Mouse (Mus musculus): ENCODE data around the gene Msl3l2. TPM values are rescaled to one million over a fixed set of nuclear protein-coding genes. Genes with fewer than 3 reads are reported as not detected.

The Msl3l2 gene
- total and polyA plus RNA-seq, 3 experiments, result not detected

DNA sequence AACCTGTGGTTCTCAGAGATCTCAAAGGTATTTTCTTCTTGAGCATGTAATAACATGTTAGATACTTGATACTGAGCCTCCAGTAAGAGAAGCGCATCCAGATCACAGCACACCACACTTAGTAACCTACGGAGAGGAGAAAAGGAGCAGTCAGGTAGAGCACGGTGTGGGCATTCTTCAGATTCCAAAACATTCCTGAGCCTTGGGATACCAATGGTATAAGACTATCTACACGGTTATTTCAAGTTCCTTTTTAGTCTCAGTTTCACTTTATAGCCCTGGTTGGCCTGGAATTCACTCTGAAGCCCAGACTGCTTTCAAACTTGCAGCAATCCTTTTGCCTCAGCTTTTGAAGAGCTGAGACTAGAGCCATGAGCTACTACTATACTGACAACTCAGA, 17.0 kb upstream of the Msl3l2 start:
- Histone ChIP-seq H3K79me2 (ENCODE audit: control insufficient read depth, insufficient read depth, low read length, poor library complexity) (no peaks in the 10 kb centered on the region), H3K4me1 (ENCODE audit: control insufficient read depth in 1 of 2, insufficient read depth in 2 of 2, low read length in 2 of 2) (no peaks in the 10 kb centered on the region), H3K27ac (ENCODE audit: control insufficient read depth, low read depth, low read length) (no peak overlapping the region), H3K4me3 (ENCODE audit: control insufficient read depth in 1 of 2, insufficient read depth in 1 of 2, low read depth in 2 of 2, low read length in 2 of 2) (no peak overlapping the region), H3K9ac (ENCODE audit: control insufficient read depth, low read depth, low read length, poor library complexity, severe bottlenecking) (no peak overlapping the region), H3K36me3 (ENCODE audit: control insufficient read depth in 1 of 2, insufficient read depth in 2 of 2, low read length in 2 of 2) (no peaks in the 10 kb centered on the region), H3K27me3 (ENCODE audit: control insufficient read depth in 1 of 2, insufficient read depth in 2 of 2, low read length in 2 of 2) (no peaks in the 10 kb centered on the region), H3K9me3 (replicated peaks; ENCODE audit: insufficient read depth, low read length) (no peaks in the 10 kb centered on the region)
- TF ChIP-seq CTCF (IDR thresholded peaks at IDR 0.05 in 2 of 3, conservative IDR thresholded peaks at IDR 0.05 in 1 of 3; ENCODE audit: control insufficient read depth in 1 of 3, insufficient read depth in 1 of 3, low read depth in 2 of 3, low read length in 3 of 3, poor library complexity in 1 of 3, severe bottlenecking in 1 of 3) (no peak), GABPA (IDR thresholded peaks at IDR 0.05; ENCODE audit: low read depth, low read length) (no peak), CHD2 (IDR thresholded peaks at IDR 0.05; ENCODE audit: low read length) (no peak), BHLHE40 (IDR thresholded peaks at IDR 0.05; ENCODE audit: borderline replicate concordance, low read depth, low read length) (no peak), MAFK (IDR thresholded peaks at IDR 0.05; ENCODE audit: borderline replicate concordance, low read depth, low read length) (no peak)
- DNase-seq (ENCODE audit: low read depth, low spot score), result no peak

DNA sequence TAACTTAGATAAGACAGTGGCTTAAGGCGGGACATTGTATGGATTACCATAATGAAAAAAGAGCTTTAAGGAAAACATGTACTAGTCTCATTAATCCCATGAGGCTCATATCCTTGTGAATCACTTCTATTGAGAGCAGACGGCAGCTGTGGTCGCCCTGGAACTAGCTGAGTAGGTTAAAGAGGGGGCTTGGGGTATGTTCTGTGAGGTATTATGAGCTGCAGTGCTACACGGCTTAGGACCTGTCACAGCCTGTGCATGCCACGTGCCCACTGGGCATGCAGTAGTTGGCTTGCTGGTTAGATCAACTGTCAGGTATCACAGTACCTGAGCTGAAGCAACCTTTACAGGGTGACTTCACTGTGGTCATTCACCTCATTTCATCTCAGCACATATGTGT, 12.1 kb upstream of the Msl3l2 start:
- TF ChIP-seq ELF1 (IDR thresholded peaks at IDR 0.05; ENCODE audit: low read depth, low read length) (no peak), GATA1 (IDR thresholded peaks at IDR 0.05; ENCODE audit: low read depth, low read length) (no peak), SIN3A (IDR thresholded peaks at IDR 0.05; ENCODE audit: low read length) (no peak), CTCF (IDR thresholded peaks at IDR 0.05 in 2 of 3, conservative IDR thresholded peaks at IDR 0.05 in 1 of 3; ENCODE audit: control insufficient read depth in 1 of 3, insufficient read depth in 1 of 3, low read depth in 2 of 3, low read length in 3 of 3, poor library complexity in 1 of 3, severe bottlenecking in 1 of 3) (no peak), ZC3H11A (IDR thresholded peaks at IDR 0.05; ENCODE audit: low read depth, low read length) (no peak), MYB (IDR thresholded peaks at IDR 0.05; ENCODE audit: low read depth, low read length) (no peak), BHLHE40 (IDR thresholded peaks at IDR 0.05; ENCODE audit: borderline replicate concordance, low read depth, low read length) (no peak), MXI1 (IDR thresholded peaks at IDR 0.05; ENCODE audit: low read depth, low read length) (no peak), NRF1 (IDR thresholded peaks at IDR 0.05; ENCODE audit: insufficient read depth, low read depth, low read length, poor library complexity, severe bottlenecking) (no peak), POLR2A (IDR thresholded peaks at IDR 0.05; ENCODE audit: control insufficient read depth in 1 of 2, insufficient read depth in 1 of 2, low read depth in 1 of 2, low read length in 2 of 2, poor library complexity in 1 of 2) (no peak), CHD2 (IDR thresholded peaks at IDR 0.05; ENCODE audit: low read length) (no peak), TCF12 (IDR thresholded peaks at IDR 0.05; ENCODE audit: low read depth, low read length) (no peak), TAL1 (IDR thresholded peaks at IDR 0.05; ENCODE audit: low read length) (no peak), USF1 (IDR thresholded peaks at IDR 0.05; ENCODE audit: low read depth, low read length) (no peak), MYC (IDR thresholded peaks at IDR 0.05; ENCODE audit: low read depth, low read length) (no peak), ETS1 (IDR thresholded peaks at IDR 0.05; ENCODE audit: low read depth, low read length) (no peak), RAD21 (IDR thresholded peaks at IDR 0.05; ENCODE audit: low read depth, low read length) (no peak), ZMIZ1 (IDR thresholded peaks at IDR 0.05; ENCODE audit: low read depth, low read length) (no peak), HCFC1 (IDR thresholded peaks at IDR 0.05; ENCODE audit: low read depth, low read length) (no peak)
- Histone ChIP-seq H3K4me1 (ENCODE audit: control insufficient read depth in 1 of 2, insufficient read depth in 2 of 2, low read length in 2 of 2) (no peaks in the 10 kb centered on the region), H3K36me3 (ENCODE audit: control insufficient read depth in 1 of 2, insufficient read depth in 2 of 2, low read length in 2 of 2) (no peaks in the 10 kb centered on the region), H3K9ac (ENCODE audit: control insufficient read depth, low read depth, low read length, poor library complexity, severe bottlenecking) (no peak overlapping the region), H3K79me2 (ENCODE audit: control insufficient read depth, insufficient read depth, low read length, poor library complexity) (no peaks in the 10 kb centered on the region), H3K27me3 (ENCODE audit: control insufficient read depth in 1 of 2, insufficient read depth in 2 of 2, low read length in 2 of 2) (no peaks in the 10 kb centered on the region), H3K9me3 (replicated peaks; ENCODE audit: insufficient read depth, low read length) (no peaks in the 10 kb centered on the region), H3K4me3 (ENCODE audit: control insufficient read depth in 1 of 2, insufficient read depth in 1 of 2, low read depth in 2 of 2, low read length in 2 of 2) (no peak overlapping the region), H3K27ac (ENCODE audit: control insufficient read depth, low read depth, low read length) (no peak overlapping the region)
- DNase-seq (ENCODE audit: low read depth, low spot score), result no peak
